Mouse (Mus musculus): ENCODE data around the gene Armc6.
"Not testable (repeated sequence)": the region's sequence is repeated elsewhere in the genome, so short reads cannot be mapped to it uniquely, and the experiment has no call there.

Armc6 gene

GRCm38 (mm10) chr8:70227997-70228396, 6.3 kb downstream of the Armc6 start:
- peak; percentile 11 for DNase-seq

DNA sequence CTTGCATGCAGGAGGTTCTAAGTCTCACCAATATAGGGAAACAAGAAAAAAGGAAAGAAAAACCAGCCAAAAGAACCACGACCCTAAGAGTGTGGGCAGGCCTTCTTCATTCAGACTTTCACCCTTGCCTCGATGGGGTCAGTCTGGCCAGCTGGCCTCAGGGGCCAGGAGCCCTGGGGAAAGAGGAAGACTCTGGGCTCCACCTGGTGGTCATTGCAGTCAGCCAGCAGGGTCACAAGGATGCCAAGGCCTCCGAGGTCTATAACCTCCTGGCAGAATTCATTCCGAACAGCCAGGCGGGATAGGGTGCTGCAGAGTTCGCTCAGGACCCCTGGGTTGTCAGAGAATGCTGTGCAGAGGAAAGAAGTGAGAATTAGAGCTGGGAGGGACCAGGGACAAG, 10.9 kb downstream of the Armc6 start:
- peak; percentile 35 for DNase-seq

DNA sequence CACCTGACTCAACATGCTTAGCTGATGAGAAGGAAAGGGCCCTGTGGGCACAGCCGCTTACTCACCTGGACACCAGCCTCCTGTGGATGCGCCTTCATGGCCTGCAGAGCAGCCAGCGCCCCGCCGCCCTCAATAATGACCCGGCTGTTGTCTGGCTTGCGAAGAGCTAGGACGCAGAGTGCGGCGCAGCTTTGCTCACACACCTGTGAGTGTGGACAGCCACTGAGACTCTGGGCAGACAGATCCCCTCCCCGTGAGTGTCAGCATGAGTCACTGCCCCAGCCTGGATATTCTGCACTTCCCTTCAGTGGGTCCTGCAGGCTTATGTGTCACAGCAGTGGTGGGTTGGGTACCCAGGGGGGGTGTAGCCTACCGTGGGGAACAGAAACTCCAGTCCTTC, 12.2 kb downstream of the Armc6 start:
- peak; percentile 20 for DNase-seq

DNA sequence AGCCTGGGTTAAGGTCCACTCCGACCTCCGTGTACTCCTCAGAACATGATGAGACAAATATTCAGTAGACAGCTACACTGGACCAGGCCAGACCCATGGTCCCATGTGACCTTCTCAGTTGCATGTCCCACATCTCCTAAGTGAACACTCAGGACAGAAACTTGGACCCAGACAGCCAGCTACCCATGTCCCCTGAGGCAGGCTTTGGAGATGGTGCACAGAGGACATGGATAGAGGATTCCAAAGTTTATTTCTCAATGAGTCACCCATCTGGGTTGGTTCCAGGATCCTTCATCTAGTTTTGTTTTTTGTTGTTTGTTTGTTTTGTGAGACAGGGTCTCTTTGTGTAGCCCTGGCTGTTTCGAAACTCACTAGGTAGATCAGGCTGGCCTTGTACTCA, 13.4 kb downstream of the Armc6 start:
- DNase-seq, result no peak

DNA sequence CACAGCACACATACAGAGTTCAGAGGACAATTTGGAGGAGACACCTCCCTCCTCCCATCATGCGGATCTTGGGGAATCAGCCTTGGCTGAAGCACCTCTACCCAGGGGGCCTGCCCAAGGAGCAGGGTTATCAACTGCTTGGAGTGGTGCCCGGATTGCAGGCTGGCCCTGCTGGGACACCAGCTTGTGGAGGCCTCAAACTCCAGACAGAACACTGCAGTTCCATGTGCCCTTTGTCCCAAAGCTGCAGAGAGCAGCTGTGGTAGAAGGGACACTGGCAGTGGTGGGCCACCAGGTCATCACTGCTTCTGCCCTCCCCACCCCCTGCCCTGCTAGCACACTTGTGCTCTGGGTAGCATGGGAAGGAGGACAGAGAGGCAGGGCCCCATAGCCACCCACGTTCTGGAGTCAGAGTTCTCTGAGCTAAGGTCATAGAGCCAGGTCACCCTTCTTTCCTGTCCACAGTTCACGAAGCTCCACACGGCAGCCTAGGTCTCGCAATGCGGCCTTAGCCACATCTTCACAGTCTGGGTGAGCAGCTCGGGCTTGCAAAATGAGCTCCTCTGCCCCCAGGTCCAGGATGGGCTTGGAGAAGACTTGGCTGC, 13.9 kb downstream of the Armc6 start:
- DNase-seq, result peak; percentile 70

DNA sequence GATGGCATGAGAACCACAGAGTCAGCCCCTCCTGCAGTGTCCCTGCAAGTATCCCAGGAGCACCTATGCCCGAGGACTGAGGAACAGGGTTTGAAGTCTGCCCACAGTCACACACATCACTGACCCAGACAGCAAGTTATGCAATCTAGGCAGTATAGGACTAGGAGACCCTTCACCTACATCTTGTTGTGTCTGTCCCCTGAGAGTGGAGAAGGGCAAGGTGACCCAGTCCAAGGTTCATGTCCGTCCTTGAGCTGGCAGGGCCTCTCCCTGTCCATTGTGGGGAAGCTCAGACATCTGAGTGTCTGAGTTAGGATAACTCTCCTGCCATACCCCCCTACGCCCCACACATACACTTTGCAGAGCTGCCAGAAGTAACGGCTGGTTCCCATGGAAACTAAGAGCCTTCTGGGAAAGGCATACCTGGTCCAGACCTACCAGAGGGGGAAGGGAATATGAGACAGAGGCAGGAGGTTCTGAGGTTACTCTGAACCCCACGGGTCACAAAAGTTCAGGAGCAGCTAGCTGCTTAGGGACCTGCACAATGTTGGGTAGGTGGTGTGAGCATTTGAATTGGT, 15.1 kb downstream of the Armc6 start:
- DNase-seq, result no peak

DNA sequence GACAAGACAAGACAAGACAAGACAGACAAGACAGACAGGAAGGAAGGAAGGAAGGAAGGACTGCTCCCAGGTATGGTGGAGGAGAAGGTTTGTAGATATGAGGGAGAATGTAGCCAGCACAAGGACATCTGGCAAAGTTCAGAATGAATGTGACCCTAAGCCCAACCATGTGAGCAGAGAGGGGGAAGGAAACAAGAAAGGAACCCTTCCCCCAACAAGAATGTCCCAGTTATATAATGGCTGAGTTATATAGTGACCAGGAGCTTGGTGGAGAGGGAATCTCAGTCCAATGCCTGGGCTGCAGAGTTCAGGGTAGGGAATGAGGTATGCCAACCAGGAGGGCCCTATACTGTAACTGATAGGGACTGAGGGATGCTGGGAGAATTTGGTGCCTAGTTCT, 16.8 kb downstream of the Armc6 start:
- no peak for DNase-seq

DNA sequence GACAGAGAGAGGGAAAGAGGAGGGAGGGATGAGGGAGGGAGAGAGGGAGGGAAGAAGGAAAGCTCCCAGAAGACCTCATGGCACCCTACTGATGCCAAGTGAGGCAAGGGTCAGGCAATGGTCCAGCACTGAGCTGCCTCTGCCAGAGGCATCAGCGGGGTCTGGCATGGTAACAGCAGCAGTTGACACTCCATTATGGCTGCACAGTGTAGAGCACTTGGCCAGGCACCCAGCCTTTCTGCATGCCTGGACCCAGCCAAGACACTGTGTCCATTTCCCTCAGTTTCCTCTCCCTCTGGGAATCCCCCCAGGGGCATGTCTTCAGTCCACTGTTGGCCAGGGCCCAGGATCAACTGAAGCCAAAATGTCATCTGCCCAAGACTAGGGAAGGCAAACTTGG, 17.7 kb downstream of the Armc6 start:
- peak; percentile 86 for DNase-seq

GRCm38 (mm10) chr8:70216161-70216560, 18.1 kb downstream of the Armc6 start:
- DNase-seq, result not testable (repeated sequence)

GRCm38 (mm10) chr8:70215092-70215491, 19.2 kb downstream of the Armc6 start:
- DNase-seq, result no peak

- DNase-seq, result no peak
These were observed 19.9 kb downstream of the Armc6 start for GRCm38 (mm10) chr8:70214411-70214810.

- peak; percentile 100 for DNase-seq
These were observed 21.9 kb downstream of the Armc6 start, which contains the start of gene Slc25a42 for GRCm38 (mm10) chr8:70212112-70213055. Gene Slc25a42, minus strand, starts transcription at chr8:70212305.

DNA sequence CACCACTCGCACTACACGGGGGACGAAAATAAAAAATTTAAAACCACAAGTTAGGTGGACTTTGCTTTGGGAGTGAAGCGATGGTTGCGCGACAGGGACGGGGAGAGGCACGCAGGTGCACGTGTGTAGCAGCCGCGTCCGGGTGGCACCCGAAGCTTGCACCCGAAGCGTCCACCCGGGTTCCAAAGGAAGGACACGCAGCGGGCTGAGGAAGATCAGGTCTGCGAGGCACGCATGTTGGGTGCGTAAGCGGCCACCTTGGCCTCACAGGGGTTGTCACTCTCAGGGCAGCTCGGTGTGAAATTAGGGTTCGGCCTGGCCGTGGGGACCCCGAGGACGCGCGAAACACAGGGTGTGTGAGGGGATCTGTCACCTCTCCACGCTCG, 22.5 kb downstream of the Armc6 start:
- no peak for DNase-seq

GRCm38 (mm10) chr8:70211275-70211674, 23.0 kb downstream of the Armc6 start:
- DNase-seq, result no peak

GRCm38 (mm10) chr8:70210538-70210937, 23.7 kb downstream of the Armc6 start:
- peak; percentile 54 for DNase-seq

GRCm38 (mm10) chr8:70208130-70208529, 26.1 kb downstream of the Armc6 start:
- DNase-seq, result no peak

GRCm38 (mm10) chr8:70204757-70205156, 29.5 kb downstream of the Armc6 start:
- DNase-seq, result no peak

GRCm38 (mm10) chr8:70203072-70203471, 31.2 kb downstream of the Armc6 start:
- no peak for DNase-seq

DNA sequence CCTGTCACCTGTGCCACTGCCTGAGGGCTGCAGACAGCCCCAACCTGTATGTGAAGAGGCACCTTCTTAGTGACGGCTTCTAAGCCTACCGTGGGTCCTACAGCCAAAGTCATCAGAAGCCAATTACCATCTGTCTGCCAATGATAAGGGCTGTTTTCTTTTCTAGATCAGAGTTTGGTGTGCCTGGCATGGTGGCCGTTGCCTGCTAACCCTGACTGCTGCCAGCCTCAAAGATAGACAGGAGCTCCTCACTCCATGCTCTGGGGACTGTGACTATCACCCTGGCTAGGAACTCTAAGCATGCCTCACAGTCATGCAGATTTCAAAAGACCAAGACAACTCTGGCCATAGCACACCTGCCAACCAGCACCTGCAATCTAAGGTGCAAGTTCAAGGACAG, 32.8 kb downstream of the Armc6 start:
- no peak for DNase-seq

DNA sequence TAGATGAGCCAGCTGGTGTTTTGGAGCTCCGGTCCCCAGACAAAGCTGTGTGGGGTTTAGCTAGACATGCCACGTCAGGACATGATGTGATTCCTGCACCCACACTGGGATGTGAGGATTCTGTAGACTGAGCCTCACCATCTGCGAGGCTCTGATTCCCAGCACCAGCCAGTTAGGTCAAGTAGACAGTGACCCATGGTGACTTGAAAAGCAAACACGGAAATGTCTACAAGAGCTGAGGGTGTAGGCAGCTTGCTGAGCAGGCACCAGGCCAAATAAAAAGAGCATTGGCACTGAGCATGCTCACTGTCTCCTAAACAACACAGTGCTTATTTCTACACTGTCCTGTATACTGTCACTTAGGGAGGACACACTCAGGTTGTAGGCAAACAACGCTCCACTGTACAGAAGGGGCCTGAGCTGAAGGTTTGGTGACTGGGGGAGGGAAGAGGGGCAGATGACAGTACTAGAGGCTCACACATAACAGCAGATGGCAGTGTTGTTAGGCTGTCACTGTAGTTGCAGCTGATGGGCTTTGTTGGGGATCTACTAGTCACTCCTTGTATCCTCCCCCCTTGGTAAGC, 34.1 kb downstream of the Armc6 start:
- DNase-seq, result peak; percentile 81

GRCm38 (mm10) chr8:70197603-70198002, 36.7 kb downstream of the Armc6 start:
- DNase-seq, result no peak

GRCm38 (mm10) chr8:70195762-70196161, 38.5 kb downstream of the Armc6 start:
- no peak for DNase-seq

GRCm38 (mm10) chr8:70194191-70194590, 40.1 kb downstream of the Armc6 start:
- no peak for DNase-seq

- DNase-seq, result no peak
These were observed 41.0 kb downstream of the Armc6 start for GRCm38 (mm10) chr8:70193238-70193637.
